Mouse (Mus musculus): ENCODE measurements at regions not wholly inside any gene's neighbourhood (a gene's known extent, or its start where the extent isn't known, plus 50 kb on each side); places are given as distances from the start of the nearest gene placed in this dataset.

DNA sequence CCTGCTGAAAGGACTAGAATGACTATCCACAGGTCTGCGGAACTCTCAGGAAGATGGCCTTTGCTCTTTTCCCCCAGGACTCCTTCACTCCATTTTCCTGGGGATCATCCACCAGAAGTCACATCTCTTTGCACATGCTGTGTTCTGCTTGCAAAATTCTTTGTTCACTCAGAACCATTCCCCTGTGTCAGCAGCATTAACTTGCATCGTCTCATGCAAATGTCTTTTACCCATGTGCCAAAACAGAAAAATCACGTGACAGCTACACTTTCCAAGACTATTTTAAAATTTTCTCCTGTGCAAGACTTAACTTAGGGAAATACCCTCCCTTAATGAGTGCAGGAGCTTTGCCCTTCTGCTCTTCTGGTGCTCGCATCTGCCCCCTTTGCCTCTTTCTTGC, 306.2 kb upstream of the Sox11 start:
- no peak for ATAC-seq (ENCODE audit: low FRiP score, low read depth)
- Histone ChIP-seq H3K9me3 (no peaks in the 10 kb centered on the region), H3K36me3 (no peaks in the 10 kb centered on the region), H3K4me1 (replicated peaks) (peaks cover 9% of the 10 kb centered on the region; the same call in 1 of the 2 replicates), H3K4me3 (no peak overlapping the region), H3K27me3 (no peaks in the 10 kb centered on the region), H3K9ac (no peak overlapping the region), H3K4me2 (no peak overlapping the region), H3K27ac (replicated peaks) (no peak overlapping the region)
- 70% methylated on average over 4 of the region's 4 CpGs for WGBS

- Histone ChIP-seq H3K27me3 (no peaks in the 10 kb centered on the region), H3K9ac (no peak overlapping the region), H3K27ac (replicated peaks) (no peak overlapping the region), H3K9me3 (no peaks in the 10 kb centered on the region), H3K36me3 (no peaks in the 10 kb centered on the region), H3K4me3 (no peak overlapping the region), H3K4me2 (no peak overlapping the region), H3K4me1 (replicated peaks) (peaks cover 9% of the 10 kb centered on the region; the same call in 1 of the 2 replicates)
- ATAC-seq (ENCODE audit: low FRiP score, low read depth): peak; percentile 42; the same call in 1 of the 2 replicates
- WGBS: 46% methylated on average over 11 of the region's 11 CpGs
These were observed 304.3 kb upstream of the Sox11 start for GRCm38 (mm10) chr12:27646497-27647307.

DNA sequence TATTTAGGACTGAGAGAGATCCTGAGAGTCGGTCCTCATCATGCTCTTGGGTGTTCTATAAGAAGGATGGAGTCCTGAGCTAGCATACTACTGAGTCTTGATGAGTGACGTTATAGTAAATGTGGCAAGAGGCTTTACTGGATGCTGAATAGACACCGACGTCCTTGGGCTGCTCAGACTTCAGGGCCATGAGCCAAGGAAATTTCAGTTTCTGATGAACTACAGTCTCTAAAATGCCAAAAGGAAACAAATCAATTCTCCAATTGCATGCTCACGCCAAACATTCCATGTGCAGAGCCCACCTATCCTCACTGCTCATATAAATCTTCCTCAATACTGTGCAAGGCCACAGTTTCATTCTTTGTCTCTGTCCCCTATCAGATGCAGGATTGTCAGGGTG, 277.2 kb upstream of the Sox11 start:
- Histone ChIP-seq H3K27me3 (no peaks in the 10 kb centered on the region), H3K27ac (replicated peaks) (no peak overlapping the region), H3K36me3 (no peaks in the 10 kb centered on the region), H3K4me3 (no peak overlapping the region), H3K9ac (no peak overlapping the region), H3K4me2 (no peak overlapping the region), H3K9me3 (no peaks in the 10 kb centered on the region), H3K4me1 (replicated peaks) (no peaks in the 10 kb centered on the region)
- WGBS: 71% methylated on average over 5 of the region's 5 CpGs
- no peak for ATAC-seq (ENCODE audit: low FRiP score, low read depth)

GRCm38 (mm10) chr12:27604061-27604679, 261.8 kb upstream of the Sox11 start:
- Histone ChIP-seq H3K27me3 (no peaks in the 10 kb centered on the region), H3K4me2 (no peak overlapping the region), H3K9ac (no peak overlapping the region), H3K4me1 (replicated peaks) (no peaks in the 10 kb centered on the region), H3K36me3 (no peaks in the 10 kb centered on the region), H3K27ac (replicated peaks) (no peak overlapping the region), H3K9me3 (no peaks in the 10 kb centered on the region), H3K4me3 (no peak overlapping the region)
- ATAC-seq (ENCODE audit: low FRiP score, low read depth): no peak
- WGBS: 79% methylated on average over 1 of the region's 1 CpGs

GRCm38 (mm10) chr12:27599149-27599548, 256.8 kb upstream of the Sox11 start:
- Histone ChIP-seq H3K9ac (no peak overlapping the region), H3K9me3 (no peaks in the 10 kb centered on the region), H3K4me2 (no peak overlapping the region), H3K4me3 (no peak overlapping the region), H3K27me3 (no peaks in the 10 kb centered on the region), H3K4me1 (replicated peaks) (peaks cover 6% of the 10 kb centered on the region), H3K36me3 (no peaks in the 10 kb centered on the region), H3K27ac (replicated peaks) (no peak overlapping the region)
- no peak for ATAC-seq (ENCODE audit: low FRiP score, low read depth)
- 26% methylated on average over 8 of the region's 8 CpGs for WGBS

DNA sequence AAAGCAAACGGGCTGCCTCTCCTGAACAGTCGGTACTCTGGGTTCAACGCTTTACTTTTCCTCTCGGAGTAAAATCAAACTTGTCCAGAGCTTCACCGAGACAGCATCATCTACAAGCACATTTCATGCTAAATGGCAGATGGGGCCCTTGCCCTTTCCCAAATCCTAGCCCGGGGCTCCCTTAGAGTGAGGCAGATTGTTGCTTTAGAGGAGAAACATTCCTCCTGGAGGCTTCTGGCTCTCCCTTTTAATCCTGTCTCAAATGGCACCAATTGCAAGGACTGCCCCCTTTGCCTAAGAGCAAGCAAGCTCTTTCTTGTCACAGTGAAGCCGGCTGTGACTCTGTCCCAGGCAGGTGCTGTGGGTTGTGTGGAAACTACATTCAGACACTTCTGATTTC, 255.5 kb upstream of the Sox11 start:
- WGBS: 55% methylated on average over 7 of the region's 7 CpGs
- Histone ChIP-seq H3K27me3 (no peaks in the 10 kb centered on the region), H3K9me3 (no peaks in the 10 kb centered on the region), H3K36me3 (no peaks in the 10 kb centered on the region), H3K4me1 (replicated peaks) (peaks cover 6% of the 10 kb centered on the region), H3K9ac (no peak overlapping the region), H3K27ac (replicated peaks) (no peak overlapping the region), H3K4me3 (no peak overlapping the region), H3K4me2 (no peak overlapping the region)
- no peak for ATAC-seq (ENCODE audit: low FRiP score, low read depth)

DNA sequence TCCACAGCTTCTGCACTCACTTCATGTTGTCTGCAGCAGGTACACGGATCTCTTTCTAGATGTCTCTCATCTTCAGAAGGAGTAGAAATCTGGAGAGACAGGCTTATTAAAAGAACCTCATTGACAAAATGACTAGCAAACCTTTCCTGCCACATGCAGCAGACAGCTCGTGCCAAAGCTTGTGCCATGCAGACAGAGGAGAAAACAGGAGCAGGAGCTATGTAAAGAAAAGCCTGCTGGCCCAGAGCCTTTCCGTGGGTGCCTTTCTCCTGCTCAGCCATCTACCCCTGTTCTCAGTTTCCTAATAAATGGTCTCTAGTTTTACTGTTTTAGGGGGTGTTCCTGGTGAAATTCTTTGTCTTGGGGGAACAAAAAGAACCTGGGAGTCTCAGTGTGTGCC, 254.9 kb upstream of the Sox11 start:
- H3K4me3 ChIP-seq: no peak overlapping the region
- H3K9ac ChIP-seq: no peak overlapping the region
- no peak overlapping the region for H3K4me2 ChIP-seq
- ATAC-seq (ENCODE audit: low FRiP score, low read depth): no peak
- no peaks in the 10 kb centered on the region for H3K9me3 ChIP-seq
- H3K27me3 ChIP-seq: no peaks in the 10 kb centered on the region
- H3K27ac ChIP-seq (replicated peaks): no peak overlapping the region
- 62% methylated on average over 3 of the region's 3 CpGs for WGBS
- H3K36me3 ChIP-seq: no peaks in the 10 kb centered on the region
- H3K4me1 ChIP-seq (replicated peaks): peaks cover 6% of the 10 kb centered on the region

DNA sequence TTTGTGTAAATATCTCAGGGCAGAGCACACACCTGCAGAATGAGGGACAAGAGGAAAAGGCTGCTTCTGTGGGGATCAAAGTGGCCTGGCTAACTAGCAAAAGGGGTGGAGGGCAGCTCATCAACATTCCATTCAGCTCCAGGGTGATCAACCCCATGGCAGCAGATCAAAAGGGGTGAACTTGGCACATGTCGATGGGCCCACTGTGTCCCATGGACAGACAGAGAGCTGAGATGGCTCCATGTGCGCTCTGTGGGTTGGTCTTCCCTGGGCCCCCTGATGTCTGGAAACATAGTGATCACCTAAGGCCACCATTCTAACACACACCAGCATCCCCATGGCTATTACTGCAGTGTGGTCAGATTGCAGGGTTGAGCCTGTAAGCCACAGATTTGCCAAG, 253.2 kb upstream of the Sox11 start:
- WGBS: 30% methylated on average over 2 of the region's 2 CpGs
- Histone ChIP-seq H3K36me3 (no peaks in the 10 kb centered on the region), H3K27me3 (no peaks in the 10 kb centered on the region), H3K27ac (replicated peaks) (no peak overlapping the region), H3K4me3 (no peak overlapping the region), H3K9ac (no peak overlapping the region), H3K9me3 (no peaks in the 10 kb centered on the region), H3K4me1 (replicated peaks) (peaks cover 6% of the 10 kb centered on the region), H3K4me2 (no peak overlapping the region)
- no peak for ATAC-seq (ENCODE audit: low FRiP score, low read depth)

- 57% methylated on average over 1 of the region's 1 CpGs for WGBS
- no peak overlapping the region for H3K4me3 ChIP-seq
- no peak for ATAC-seq (ENCODE audit: low FRiP score, low read depth)
- no peaks in the 10 kb centered on the region for H3K27me3 ChIP-seq
- no peak overlapping the region for H3K27ac ChIP-seq (replicated peaks)
- H3K9ac ChIP-seq: no peak overlapping the region
- H3K36me3 ChIP-seq: no peaks in the 10 kb centered on the region
- H3K4me2 ChIP-seq: no peak overlapping the region
- H3K9me3 ChIP-seq: no peaks in the 10 kb centered on the region
- peaks cover 6% of the 10 kb centered on the region for H3K4me1 ChIP-seq (replicated peaks)
These were observed 251.1 kb upstream of the Sox11 start for GRCm38 (mm10) chr12:27593436-27593835.

GRCm38 (mm10) chr12:27576109-27576700, 233.8 kb upstream of the Sox11 start:
- Histone ChIP-seq H3K27me3 (no peaks in the 10 kb centered on the region), H3K9ac (no peak overlapping the region), H3K9me3 (no peaks in the 10 kb centered on the region), H3K36me3 (no peaks in the 10 kb centered on the region), H3K4me3 (no peak overlapping the region), H3K27ac (replicated peaks) (no peak overlapping the region), H3K4me1 (replicated peaks) (peaks cover 9% of the 10 kb centered on the region), H3K4me2 (no peak overlapping the region)
- WGBS: 35% methylated on average over 3 of the region's 3 CpGs
- no peak for ATAC-seq (ENCODE audit: low FRiP score, low read depth)

- Histone ChIP-seq H3K9ac (no peak overlapping the region), H3K27me3 (no peaks in the 10 kb centered on the region), H3K36me3 (no peaks in the 10 kb centered on the region), H3K9me3 (no peaks in the 10 kb centered on the region), H3K27ac (replicated peaks) (no peak overlapping the region), H3K4me3 (no peak overlapping the region), H3K4me1 (replicated peaks) (peaks cover 9% of the 10 kb centered on the region), H3K4me2 (no peak overlapping the region)
- 0 out of 2 replicates have a peak, but pooled peaks have one; percentile 38 for ATAC-seq (ENCODE audit: low FRiP score, low read depth)
- WGBS: 21% methylated on average over 7 of the region's 7 CpGs
These were observed 233.3 kb upstream of the Sox11 start for GRCm38 (mm10) chr12:27575629-27576028.

DNA sequence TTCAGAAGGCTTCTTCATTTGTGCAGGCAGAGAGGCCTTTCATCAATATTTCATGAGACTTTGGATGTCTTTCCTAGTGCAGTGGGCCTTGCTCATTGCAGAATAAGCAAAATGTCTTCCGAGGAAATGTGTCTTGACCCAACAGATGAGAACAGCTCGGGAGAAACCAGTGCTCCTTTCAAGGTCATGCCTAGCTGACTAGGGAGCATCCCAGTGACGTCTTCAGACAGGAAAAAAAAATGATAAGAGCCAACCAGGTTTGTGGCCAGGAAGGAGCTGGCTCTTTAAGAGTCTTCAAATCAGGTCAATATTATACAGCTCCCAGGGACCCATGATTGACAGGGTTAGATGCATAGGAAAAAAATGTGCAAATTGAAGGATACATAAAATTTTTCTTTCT, 224.9 kb upstream of the Sox11 start:
- Histone ChIP-seq H3K27ac (replicated peaks) (peak overlapping the region; percentile 82), H3K36me3 (no peaks in the 10 kb centered on the region), H3K4me2 (no peak overlapping the region), H3K4me1 (replicated peaks) (peaks cover 33% of the 10 kb centered on the region), H3K27me3 (no peaks in the 10 kb centered on the region), H3K4me3 (no peak overlapping the region), H3K9ac (no peak overlapping the region), H3K9me3 (no peaks in the 10 kb centered on the region)
- ATAC-seq (ENCODE audit: low FRiP score, low read depth): no peak
- WGBS: 29% methylated on average over 3 of the region's 3 CpGs
